Mouse (Mus musculus) forebrain, embryonic 12.5 days (tissue): ENCODE results near the gene Negr1. TPM values are rescaled to one million over a fixed set of nuclear protein-coding genes. Genes with fewer than 3 reads are reported as not detected.

Source experiments
- ATAC-seq: fragments of 200-750 bp; cut with Nextera tagmentation; 2 replicates; pipeline ENCODE4 v1.8.0; 2017; ENCODE audit warnings: moderate TSS enrichment; ENCODE audit not compliant: low FRiP score
- H3K27ac ChIP-seq: fragments of 300-500 bp; sonication (generic); 2 replicates; pipeline ENCODE4 v1.5.1; 2016; ENCODE audit warnings: mild to moderate bottlenecking
- H3K27me3 ChIP-seq: fragments of 300-500 bp; sonication (generic); 2 replicates; pipeline ENCODE4 v1.6.1; 2016; ENCODE audit warnings: mild to moderate bottlenecking
- H3K36me3 ChIP-seq: fragments of 300-500 bp; sonication (generic); replicated peaks from 2 replicates; pipeline ENCODE4 v1.6.1; 2016; ENCODE audit warnings: mild to moderate bottlenecking
- H3K4me1 ChIP-seq: fragments of 300-500 bp; sonication (generic); 2 replicates; pipeline ENCODE4 v1.6.1; 2016
- H3K4me2 ChIP-seq: fragments of 300-500 bp; sonication (generic); 2 replicates; pipeline ENCODE4 v1.6.1; 2016; ENCODE audit warnings: mild to moderate bottlenecking, moderate library complexity
- H3K4me3 ChIP-seq: fragments of 300-500 bp; sonication (generic); replicated peaks from 2 replicates; pipeline ENCODE4 v1.5.1; 2016; ENCODE audit warnings: mild to moderate bottlenecking
- H3K9ac ChIP-seq: fragments of 300-500 bp; sonication (generic); 2 replicates; pipeline ENCODE4 v1.6.1; 2016; ENCODE audit warnings: mild to moderate bottlenecking
- H3K9me3 ChIP-seq: fragments of 300-500 bp; sonication (generic); 2 replicates; pipeline ENCODE4 v1.6.1; 2016
- WGBS: fragments of 180-500 bp; shearing (Covaris S2); methylation state at CpG from one replicate; pipeline ENCODE4 v1.1.7; 2016; 5-methylcytosine and 5-hydroxymethylcytosine counted together
- polyA plus RNA-seq: library from polyadenylated mRNA; unstranded; fragments of >200 nt; fragmentation: Nextera tagmentation; extraction: Ambion mirVana; gene quantifications from 2 replicates; pipeline ENCODE4 v1.2.1, GENCODE M21; 2016

Gene Negr1
- polyA plus RNA-seq, 1 experiment from 2014 or later, result 16.2 TPM

DNA sequence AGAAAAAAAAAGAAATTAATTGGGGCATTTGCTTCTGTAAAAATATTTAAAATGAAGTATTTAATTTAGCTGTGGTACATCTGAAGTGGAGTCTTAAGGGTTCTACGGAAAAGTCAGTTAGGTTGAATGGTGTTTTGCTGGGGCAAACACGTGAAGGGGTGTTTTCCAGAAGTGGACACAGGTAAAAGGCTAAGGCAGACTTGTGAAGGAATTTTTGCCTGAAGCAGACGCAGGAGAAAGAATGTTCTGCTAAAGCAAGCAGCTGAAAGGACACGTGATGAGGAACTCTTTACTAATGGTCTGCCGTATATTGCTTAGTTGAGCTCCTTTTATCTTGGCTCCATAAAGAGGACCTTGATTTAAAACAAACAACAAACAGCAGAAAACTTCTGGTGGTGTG, 148.6 kb downstream of the Negr1 start:
- Histone ChIP-seq H3K4me1 (no peaks in the 10 kb centered on the region), H3K9ac (no peak overlapping the region), H3K4me2 (no peak overlapping the region), H3K36me3 (no peaks in the 10 kb centered on the region), H3K4me3 (no peak overlapping the region), H3K27ac (no peak overlapping the region), H3K27me3 (no peaks in the 10 kb centered on the region), H3K9me3 (no peaks in the 10 kb centered on the region)
- WGBS, result 76% methylated on average over 5 of the region's 5 CpGs
- ATAC-seq, result no peak

DNA sequence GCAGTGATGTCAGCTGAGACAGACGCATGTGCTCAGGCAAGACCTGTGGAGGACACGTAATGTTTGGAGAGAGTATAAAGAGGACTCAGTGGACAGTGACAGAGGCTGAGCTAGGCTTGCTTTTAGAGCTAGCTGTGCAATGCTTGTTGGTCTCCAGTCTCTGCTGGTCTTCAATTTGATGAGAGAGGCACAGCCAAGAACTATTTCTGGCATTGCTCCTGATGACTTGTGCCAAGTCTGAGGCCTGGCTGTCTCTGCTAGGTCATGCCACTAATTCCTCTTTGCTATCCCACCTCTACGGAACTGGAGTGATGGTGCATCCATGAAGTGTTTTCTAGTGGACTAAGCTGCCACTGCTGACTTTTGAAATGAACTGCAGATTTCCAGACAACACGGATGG, 149.1 kb downstream of the Negr1 start:
- WGBS, result 83% methylated on average over 4 of the region's 4 CpGs
- Histone ChIP-seq H3K9me3 (no peaks in the 10 kb centered on the region), H3K27ac (no peak overlapping the region), H3K4me1 (no peaks in the 10 kb centered on the region), H3K9ac (no peak overlapping the region), H3K4me3 (no peak overlapping the region), H3K36me3 (no peaks in the 10 kb centered on the region), H3K4me2 (no peak overlapping the region), H3K27me3 (no peaks in the 10 kb centered on the region)
- no peak for ATAC-seq

DNA sequence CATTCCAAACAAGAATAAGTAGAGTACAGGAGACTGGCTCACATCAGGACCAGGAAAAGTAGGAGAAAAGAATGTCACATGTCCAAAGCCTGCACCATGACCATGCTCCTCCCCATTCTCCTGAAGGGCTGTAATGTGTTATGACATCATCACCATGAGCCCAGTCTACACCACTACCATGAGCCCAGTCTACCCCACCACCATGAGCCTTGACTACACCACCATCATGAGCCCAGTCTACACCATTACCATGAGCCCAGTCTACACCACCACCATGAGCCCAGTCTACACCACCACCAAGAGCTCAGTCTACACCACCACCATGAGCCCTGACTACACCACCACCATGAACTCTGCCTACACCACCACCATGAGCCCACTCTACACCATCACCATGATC, 174.7 kb downstream of the Negr1 start:
- H3K9me3 ChIP-seq, result no peaks in the 10 kb centered on the region
- no peaks in the 10 kb centered on the region for H3K27me3 ChIP-seq
- H3K4me2 ChIP-seq, result no peak overlapping the region
- H3K9ac ChIP-seq, result no peak overlapping the region
- H3K36me3 ChIP-seq, result no peaks in the 10 kb centered on the region
- no peak overlapping the region for H3K4me3 ChIP-seq
- H3K4me1 ChIP-seq, result no peaks in the 10 kb centered on the region
- no peak overlapping the region for H3K27ac ChIP-seq
- no peak for ATAC-seq

DNA sequence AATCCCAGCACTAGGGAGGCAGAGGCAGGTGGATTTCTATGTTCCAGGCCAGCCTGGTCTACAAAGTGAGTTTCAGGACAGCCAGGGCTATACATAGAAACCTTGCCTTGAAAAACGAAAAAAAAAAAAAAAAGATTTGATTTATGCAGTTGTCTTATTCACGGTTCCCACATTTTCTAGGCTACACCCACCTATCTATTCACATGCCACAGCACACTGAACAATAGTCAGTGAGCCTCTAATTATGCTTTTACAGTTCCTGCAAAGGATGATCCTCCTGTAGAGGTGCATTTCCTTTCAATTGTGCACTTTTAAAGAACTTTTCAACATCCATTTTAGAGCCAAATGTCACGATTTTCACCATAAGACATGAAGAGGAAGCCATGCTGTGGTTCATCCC, 177.9 kb downstream of the Negr1 start:
- H3K9me3 ChIP-seq, result no peaks in the 10 kb centered on the region
- 71% methylated on average over 3 of the region's 3 CpGs for WGBS
- no peak overlapping the region for H3K27ac ChIP-seq
- no peak overlapping the region for H3K4me3 ChIP-seq
- no peaks in the 10 kb centered on the region for H3K27me3 ChIP-seq
- no peak for ATAC-seq
- H3K4me2 ChIP-seq, result no peak overlapping the region
- H3K4me1 ChIP-seq, result no peaks in the 10 kb centered on the region
- no peaks in the 10 kb centered on the region for H3K36me3 ChIP-seq
- H3K9ac ChIP-seq, result no peak overlapping the region

DNA sequence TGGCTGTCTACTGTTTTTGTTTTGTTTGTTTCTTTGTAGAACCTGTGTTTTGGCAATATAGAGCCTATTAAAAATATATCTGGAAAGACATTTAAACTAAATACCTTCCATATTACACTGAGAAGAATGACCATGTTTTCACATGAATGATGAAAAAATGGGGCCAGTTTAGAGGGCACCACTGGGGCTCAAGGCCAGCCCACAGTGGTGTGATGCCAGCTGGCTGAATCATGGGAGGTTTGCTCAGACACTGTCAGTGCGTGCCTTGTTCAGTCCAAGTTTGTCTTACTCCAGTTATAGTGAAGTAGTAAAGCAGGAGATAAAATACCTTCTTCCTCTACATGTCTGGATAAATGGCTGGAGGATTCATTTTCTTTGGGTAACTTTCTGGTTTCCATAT, 181.7 kb downstream of the Negr1 start:
- H3K4me2 ChIP-seq, result no peak overlapping the region
- WGBS, result 86% methylated on average over 1 of the region's 1 CpGs
- no peaks in the 10 kb centered on the region for H3K27me3 ChIP-seq
- H3K4me1 ChIP-seq, result no peaks in the 10 kb centered on the region
- no peak overlapping the region for H3K27ac ChIP-seq
- no peaks in the 10 kb centered on the region for H3K36me3 ChIP-seq
- H3K9me3 ChIP-seq, result no peaks in the 10 kb centered on the region
- no peak for ATAC-seq
- H3K4me3 ChIP-seq, result no peak overlapping the region
- no peak overlapping the region for H3K9ac ChIP-seq

DNA sequence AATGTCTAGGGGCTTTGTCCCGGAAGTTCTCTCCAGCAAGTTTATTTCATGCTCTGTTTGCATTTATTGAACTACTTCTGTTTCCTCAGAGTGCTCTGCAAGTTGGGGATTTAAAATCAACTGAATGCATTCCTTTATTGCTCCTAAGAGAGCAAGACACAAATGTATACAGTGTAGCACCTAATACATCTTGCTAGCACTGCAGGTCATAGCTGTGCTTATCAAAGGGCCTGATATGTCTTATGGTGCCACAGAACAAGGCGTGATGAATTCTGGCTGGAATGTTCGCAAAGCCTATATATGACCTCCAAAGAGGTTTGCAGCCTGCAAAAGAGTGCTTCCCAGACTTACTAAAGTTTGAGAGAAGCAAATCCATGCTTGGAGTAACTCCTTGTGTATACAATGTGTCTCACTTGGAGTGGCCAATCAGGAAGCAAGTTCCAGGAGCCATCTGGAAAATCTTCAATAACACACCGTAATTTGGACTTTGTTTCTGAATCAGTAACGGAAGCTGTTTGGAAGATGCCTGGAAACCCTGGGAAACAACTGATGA, 183.7 kb downstream of the Negr1 start:
- Histone ChIP-seq H3K36me3 (no peaks in the 10 kb centered on the region), H3K4me1 (no peaks in the 10 kb centered on the region), H3K4me2 (no peak overlapping the region), H3K9ac (no peak overlapping the region), H3K27me3 (no peaks in the 10 kb centered on the region), H3K27ac (no peak overlapping the region), H3K9me3 (no peaks in the 10 kb centered on the region), H3K4me3 (no peak overlapping the region)
- ATAC-seq, result no peak
- WGBS, result 88% methylated on average over 5 of the region's 5 CpGs

DNA sequence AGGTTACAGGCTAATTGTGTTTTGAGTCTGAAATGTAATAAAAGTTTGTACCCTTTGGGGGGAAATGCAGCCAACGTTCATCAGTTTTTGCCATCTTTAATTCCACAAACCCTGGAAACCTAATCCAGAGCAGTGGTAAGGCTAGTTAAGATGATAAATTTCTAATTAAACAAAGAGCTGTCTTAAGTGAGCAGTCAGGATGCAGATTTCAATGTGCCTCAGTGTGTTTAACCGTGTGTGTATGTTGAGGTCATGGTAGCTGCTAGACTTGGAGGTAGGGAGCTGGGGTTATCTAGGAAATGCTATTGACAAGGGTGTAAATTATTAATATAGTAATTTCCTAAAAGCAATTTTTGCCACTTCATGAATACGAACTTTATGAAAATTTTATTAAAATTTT, 185.9 kb downstream of the Negr1 start:
- Histone ChIP-seq H3K27ac (no peak overlapping the region), H3K27me3 (no peaks in the 10 kb centered on the region), H3K36me3 (no peaks in the 10 kb centered on the region), H3K9me3 (no peaks in the 10 kb centered on the region), H3K9ac (no peak overlapping the region), H3K4me3 (no peak overlapping the region), H3K4me2 (no peak overlapping the region), H3K4me1 (peaks cover 2% of the 10 kb centered on the region; the same call in 1 of the 2 replicates)
- 82% methylated on average over 3 of the region's 3 CpGs for WGBS
- ATAC-seq, result no peak

DNA sequence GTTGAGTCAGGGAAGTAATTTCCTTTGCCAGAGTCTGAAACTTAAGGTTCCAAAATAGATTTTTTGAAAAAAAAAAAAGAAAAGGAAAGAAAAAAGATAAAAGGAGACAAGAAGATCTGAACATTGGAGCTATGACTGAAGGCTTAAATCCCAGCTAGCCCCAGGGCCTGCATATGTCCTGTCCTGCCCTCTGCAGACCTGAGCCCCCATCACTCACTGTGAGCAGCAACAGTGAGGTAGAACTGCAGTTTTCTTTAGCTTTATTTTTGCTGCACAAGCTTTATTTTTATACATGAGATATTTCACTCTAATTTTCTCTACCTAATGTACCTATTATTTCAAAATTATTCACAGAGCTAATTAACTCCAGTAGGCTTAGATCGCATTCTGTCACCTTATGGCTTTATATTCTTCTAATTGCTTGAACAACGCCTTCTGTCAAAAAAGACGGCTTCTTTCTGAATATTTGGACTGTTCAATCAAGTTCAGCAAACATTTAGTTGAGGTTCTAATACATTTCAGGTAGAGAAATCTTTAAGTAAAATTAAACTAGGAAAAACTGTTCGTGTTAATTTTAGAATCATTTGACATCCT, 192.3 kb downstream of the Negr1 start:
- Histone ChIP-seq H3K4me2 (no peak overlapping the region), H3K9me3 (no peaks in the 10 kb centered on the region), H3K9ac (no peak overlapping the region), H3K4me1 (peaks cover 7% of the 10 kb centered on the region; the same call in 1 of the 2 replicates), H3K36me3 (no peaks in the 10 kb centered on the region), H3K27me3 (no peaks in the 10 kb centered on the region), H3K27ac (peak overlapping the region; percentile 73), H3K4me3 (no peak overlapping the region)
- no peak for ATAC-seq
- 30% methylated on average over 4 of the region's 4 CpGs for WGBS

DNA sequence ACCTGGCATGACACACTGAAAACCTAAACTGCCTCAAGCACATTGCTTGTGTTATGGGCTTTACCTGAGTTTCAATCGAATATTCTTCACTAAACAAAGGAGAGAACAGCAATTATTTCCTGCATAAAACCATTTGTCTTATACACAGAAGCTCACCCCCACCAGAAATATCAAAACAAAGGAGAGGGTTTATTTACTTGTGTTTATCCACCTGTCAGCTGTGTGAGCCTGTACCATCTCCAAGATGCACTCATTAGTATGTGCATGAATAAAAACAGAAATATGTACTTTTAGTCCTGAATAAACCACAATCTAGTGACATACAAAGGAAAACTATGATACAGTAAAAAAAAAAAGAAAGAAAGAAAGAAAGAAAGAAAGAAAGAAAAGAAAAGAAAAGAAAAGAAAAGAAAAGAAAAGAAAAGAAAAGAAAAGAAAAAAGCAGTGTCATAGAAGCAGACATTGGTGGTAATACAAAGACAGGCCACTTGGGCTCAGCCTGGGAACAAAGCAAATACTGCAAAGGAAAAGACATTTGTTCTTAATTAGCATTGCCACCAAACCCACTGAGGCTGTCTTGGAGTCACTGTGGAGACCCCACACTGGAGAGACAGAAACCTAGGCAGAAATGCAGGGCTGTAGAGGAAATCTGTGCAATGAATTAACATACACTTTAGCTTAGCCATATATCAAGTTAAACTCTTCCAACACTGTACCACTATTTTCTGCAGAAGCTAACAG, 193.4 kb downstream of the Negr1 start:
- peak; percentile 57 for ATAC-seq
- Histone ChIP-seq H3K36me3 (no peaks in the 10 kb centered on the region), H3K4me2 (no peak overlapping the region), H3K4me3 (no peak overlapping the region), H3K9me3 (no peaks in the 10 kb centered on the region), H3K27ac (no peak overlapping the region), H3K27me3 (no peaks in the 10 kb centered on the region), H3K9ac (no peak overlapping the region), H3K4me1 (peaks cover 7% of the 10 kb centered on the region; the same call in 1 of the 2 replicates)
- WGBS, result 39% methylated on average over 1 of the region's 1 CpGs

DNA sequence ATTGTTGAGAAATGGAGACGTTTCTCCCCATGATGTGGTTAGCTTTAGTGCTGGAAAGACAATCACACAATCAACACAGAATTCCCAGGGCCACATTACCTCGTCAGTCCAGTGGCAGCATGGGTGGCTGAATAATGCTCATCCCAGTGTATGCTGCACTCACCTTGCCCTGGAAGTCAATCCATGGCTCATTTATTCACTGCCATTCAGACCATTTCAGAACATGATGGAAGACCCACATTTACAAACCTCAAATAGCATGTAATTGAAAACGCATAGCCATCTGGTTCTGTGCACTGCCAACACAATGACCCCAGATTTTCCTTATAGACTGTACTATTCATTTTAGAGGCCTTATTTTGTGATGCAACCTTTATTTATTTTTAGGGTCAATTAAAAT, 203.4 kb downstream of the Negr1 start:
- no peaks in the 10 kb centered on the region for H3K9me3 ChIP-seq
- H3K9ac ChIP-seq, result no peak overlapping the region
- WGBS, result 79% methylated on average over 3 of the region's 3 CpGs
- no peaks in the 10 kb centered on the region for H3K27me3 ChIP-seq
- H3K4me2 ChIP-seq, result no peak overlapping the region
- no peak overlapping the region for H3K27ac ChIP-seq
- no peak overlapping the region for H3K4me3 ChIP-seq
- H3K36me3 ChIP-seq, result no peaks in the 10 kb centered on the region
- H3K4me1 ChIP-seq, result no peaks in the 10 kb centered on the region
- no peak for ATAC-seq

DNA sequence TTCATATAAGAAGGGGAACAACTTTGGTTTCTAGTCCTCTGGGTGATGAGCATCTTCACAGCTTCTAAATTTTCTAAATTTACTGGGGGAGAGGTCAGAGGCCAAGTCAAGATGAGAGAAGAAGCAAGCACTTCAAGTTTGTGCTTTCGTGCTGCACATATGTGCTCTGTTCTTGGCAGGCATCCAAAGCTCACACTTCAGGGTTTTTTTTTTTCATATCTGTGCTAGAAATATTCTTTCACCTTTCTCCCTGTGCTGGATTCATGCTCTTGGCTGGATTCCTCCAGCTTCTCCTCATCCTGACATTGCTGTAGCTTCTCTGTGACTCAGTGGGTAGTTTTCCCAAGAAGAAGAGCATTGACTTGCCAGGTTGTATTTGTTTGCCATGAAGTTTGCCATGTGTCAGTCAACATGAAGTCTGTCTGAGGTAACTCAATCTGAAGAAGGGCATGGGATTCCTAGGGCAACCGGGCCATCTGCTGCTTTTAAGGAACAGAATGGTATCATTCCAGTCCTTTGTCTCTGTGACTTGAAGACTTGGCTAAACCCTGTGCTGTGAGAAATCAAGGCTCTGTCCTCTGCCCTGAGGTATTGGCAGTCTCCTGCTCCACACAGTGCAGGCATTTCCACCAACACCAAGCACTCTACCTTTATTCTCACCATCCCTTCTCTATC, 204.7 kb downstream of the Negr1 start:
- Histone ChIP-seq H3K27me3 (no peaks in the 10 kb centered on the region), H3K9me3 (no peaks in the 10 kb centered on the region), H3K4me3 (no peak overlapping the region), H3K27ac (no peak overlapping the region), H3K4me2 (no peak overlapping the region), H3K4me1 (no peaks in the 10 kb centered on the region), H3K9ac (no peak overlapping the region), H3K36me3 (no peaks in the 10 kb centered on the region)
- ATAC-seq, result no peak
- 65% methylated on average over 2 of the region's 2 CpGs for WGBS

DNA sequence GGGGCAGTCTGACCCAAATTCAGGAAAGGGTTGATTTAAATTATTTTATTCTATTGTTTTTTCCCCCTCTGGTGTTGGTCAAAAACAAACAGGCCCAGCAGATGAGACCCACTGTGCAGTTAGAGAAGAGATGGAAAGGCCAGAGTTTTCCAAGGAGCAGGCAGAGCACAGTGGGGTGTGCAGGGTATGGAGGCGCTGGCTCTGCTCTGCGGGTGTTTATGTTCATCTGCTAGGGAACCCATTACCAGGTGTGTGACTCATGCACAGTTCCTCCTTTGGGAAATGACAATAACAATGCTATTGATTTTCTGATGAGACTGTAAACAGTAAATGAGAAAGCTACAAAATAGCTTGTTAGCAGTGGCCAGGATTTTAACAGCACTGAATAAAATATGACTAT, 210.0 kb downstream of the Negr1 start:
- Histone ChIP-seq H3K4me3 (no peak overlapping the region), H3K9ac (no peak overlapping the region), H3K9me3 (no peaks in the 10 kb centered on the region), H3K36me3 (no peaks in the 10 kb centered on the region), H3K27me3 (no peaks in the 10 kb centered on the region), H3K27ac (no peak overlapping the region), H3K4me1 (no peaks in the 10 kb centered on the region; the same call in 1 of the 2 replicates), H3K4me2 (no peak overlapping the region)
- WGBS, result 81% methylated on average over 2 of the region's 2 CpGs
- peak; percentile 44; the same call in 1 of the 2 replicates for ATAC-seq
